Mouse (Mus musculus) stomach, postnatal 0 days (tissue): ENCODE data around the gene Dlgap4.

Experiments
- CTCF ChIP-seq: IDR thresholded peaks from 2 replicates; pipeline ENCODE4 v1.5.1; 2016; ENCODE audit warnings: antibody characterized with exemption, low read depth, mild to moderate bottlenecking, moderate library complexity
- EP300 ChIP-seq: optimal IDR thresholded peaks from 2 replicates; pipeline ENCODE3; 2016; ENCODE audit warnings: antibody characterized with exemption

- TF ChIP-seq CTCF (no peak), EP300 (no peak)
Observed at GRCm38 (mm10) chr2:156726344-156726743, 112.8 kb downstream of the Dlgap4 start.
